Mouse (Mus musculus): Measurements from ENCODE around the gene Hpgd. TPM values are rescaled to one million over a fixed set of nuclear protein-coding genes. Genes with fewer than 3 reads are reported as not detected.

Gene Hpgd
- total and polyA plus RNA-seq, 2 experiments from 2014 or later: 3.7 to 4.9 TPM

DNA sequence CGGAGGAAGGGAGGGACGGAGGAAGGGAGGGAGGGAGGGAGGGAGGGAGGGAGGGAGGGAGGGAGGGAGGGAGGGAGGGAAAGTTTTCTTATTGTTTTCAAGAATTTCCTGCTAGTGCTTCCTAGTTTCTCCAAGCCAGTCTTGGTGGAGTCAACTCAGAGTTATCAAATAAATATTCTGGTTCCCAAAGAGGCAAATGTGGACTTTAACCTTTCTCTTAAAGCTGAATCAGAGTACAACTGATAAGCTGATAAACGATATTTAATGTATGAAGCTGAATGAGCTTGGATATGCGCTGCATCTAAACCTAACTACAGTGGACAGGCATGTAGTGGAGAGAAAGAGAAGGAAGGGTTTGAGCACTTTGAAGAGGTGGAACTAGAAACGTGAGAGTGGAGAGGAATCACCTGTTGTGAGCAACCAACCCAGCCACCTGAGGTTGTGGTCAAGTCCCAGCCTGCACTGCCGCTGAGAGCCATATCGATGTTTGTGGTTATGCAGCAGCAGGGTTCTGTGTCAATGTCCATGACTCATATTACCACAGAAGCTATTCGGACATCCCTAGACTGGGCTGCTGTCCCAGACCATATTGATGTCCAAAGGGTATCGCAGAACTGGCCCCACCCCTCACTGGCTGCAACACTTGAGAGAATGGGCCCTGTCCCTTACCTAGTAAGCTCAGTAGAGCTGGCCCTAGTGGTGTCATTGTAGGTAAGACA, 16.4 kb upstream of the Hpgd start:
- Histone ChIP-seq H3K36me3 (ENCODE audit: insufficient read depth) (no peaks in the 10 kb centered on the region), H3K4me2 (ENCODE audit: low read depth) (no peak overlapping the region), H3K27me3 (ENCODE audit: insufficient read depth, low read length) (no peaks in the 10 kb centered on the region), H3K27ac (ENCODE audit: low read depth, low read length) (no peak overlapping the region), H3K4me1 (ENCODE audit: insufficient read depth) (no peaks in the 10 kb centered on the region), H3K9ac (no peak overlapping the region), H3K4me3 (ENCODE audit: low read depth, low read length) (no peak overlapping the region), H3K9me3 (ENCODE audit: low read length) (no peaks in the 10 kb centered on the region)
- TF ChIP-seq CTCF (IDR thresholded peaks at IDR 0.05; ENCODE audit: low read depth): no peak
- 92% methylated on average over 7 of the region's 9 CpGs for WGBS
- no peak for ATAC-seq
- DNase-seq: no peak

DNA sequence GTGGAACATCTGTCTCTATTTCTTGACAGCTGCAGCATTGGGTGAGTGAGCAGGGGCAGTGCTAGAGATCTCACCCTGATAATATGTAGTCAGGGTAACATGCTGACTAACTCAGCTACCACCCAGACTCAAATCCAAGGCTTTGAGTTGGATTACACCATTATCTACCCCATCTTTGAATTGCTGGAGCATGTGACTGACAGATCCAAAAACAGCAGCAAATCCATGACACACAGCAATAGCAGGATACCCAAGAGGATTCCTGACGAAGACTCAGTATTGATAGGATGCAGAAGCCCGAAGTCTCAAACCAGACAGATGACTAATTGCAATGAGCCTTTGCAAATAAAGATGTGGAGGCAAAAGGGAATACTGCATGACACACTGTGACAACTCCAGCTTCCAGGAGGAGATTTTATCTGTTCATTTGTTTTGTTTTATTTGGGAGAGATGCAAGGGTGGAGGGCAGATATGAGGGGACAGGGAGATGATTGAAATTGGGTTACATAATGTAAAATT, 15.8 kb upstream of the Hpgd start:
- no peak overlapping the region for H3K4me3 ChIP-seq (ENCODE audit: low read depth, low read length)
- no peaks in the 10 kb centered on the region for H3K4me1 ChIP-seq (ENCODE audit: insufficient read depth)
- H3K36me3 ChIP-seq (ENCODE audit: insufficient read depth): no peaks in the 10 kb centered on the region
- H3K27me3 ChIP-seq (ENCODE audit: insufficient read depth, low read length): no peaks in the 10 kb centered on the region
- 80% methylated on average over 2 of the region's 2 CpGs for WGBS
- no peak overlapping the region for H3K27ac ChIP-seq (ENCODE audit: low read depth, low read length)
- ATAC-seq: no peak
- no peak overlapping the region for H3K4me2 ChIP-seq (ENCODE audit: low read depth)
- no peaks in the 10 kb centered on the region for H3K9me3 ChIP-seq (ENCODE audit: low read length)
- no peak for TF ChIP-seq CTCF (IDR thresholded peaks at IDR 0.05; ENCODE audit: low read depth)
- no peak overlapping the region for H3K9ac ChIP-seq
- DNase-seq: no peak

DNA sequence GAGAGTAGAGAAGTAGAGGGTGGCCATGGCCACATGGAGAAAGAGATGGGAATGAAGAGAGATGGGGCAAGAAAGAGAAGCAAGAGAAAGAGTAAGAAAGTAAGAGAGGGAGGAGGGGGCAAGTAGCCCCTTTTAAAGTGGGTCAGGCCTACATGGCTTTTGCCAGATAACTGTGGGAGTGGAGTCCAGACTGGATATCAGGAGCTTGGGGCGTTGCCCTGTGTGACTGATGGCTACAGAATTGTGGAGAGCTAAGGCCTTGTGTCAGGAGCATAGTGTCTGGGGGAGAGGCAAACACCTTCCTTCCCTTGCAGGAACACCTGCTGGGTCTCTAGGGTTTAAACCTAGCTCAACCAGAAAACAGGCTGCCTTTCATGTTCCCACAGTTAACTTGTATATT, 10.4 kb upstream of the Hpgd start:
- 79% methylated on average over 1 of the region's 1 CpGs for WGBS
- DNase-seq (no peak), ATAC-seq (no peak)
- Histone ChIP-seq H3K27me3 (ENCODE audit: insufficient read depth, low read length) (no peaks in the 10 kb centered on the region), H3K4me1 (ENCODE audit: insufficient read depth) (no peaks in the 10 kb centered on the region), H3K4me3 (ENCODE audit: low read depth, low read length) (no peak overlapping the region), H3K9ac (no peak overlapping the region), H3K27ac (ENCODE audit: low read depth, low read length) (no peak overlapping the region), H3K36me3 (ENCODE audit: insufficient read depth) (no peaks in the 10 kb centered on the region), H3K9me3 (ENCODE audit: low read length) (no peaks in the 10 kb centered on the region), H3K4me2 (ENCODE audit: low read depth) (no peak overlapping the region)
- TF ChIP-seq CTCF (IDR thresholded peaks at IDR 0.05; ENCODE audit: low read depth): no peak

DNA sequence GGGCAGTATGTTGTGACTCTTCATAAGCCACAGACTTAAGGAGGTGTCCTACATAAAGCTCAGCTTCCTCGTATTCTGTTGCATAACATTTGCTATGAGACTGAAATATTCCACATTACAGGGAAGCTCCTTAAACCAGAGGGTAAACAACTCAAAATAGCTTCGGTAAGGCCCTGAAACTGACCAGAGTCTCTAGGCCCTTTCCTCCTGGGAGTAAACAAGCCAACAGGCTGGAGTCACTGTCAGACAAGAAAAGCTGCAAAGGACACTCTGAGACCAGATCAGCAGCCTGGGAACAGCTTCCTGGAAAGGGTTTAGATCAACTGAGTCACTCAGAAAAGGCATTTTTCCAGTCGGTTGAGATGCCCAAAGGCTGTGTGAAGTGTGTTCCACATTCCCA, 9.4 kb upstream of the Hpgd start:
- 47% methylated on average over 3 of the region's 3 CpGs for WGBS
- Histone ChIP-seq H3K4me1 (ENCODE audit: insufficient read depth) (no peaks in the 10 kb centered on the region), H3K36me3 (ENCODE audit: insufficient read depth) (no peaks in the 10 kb centered on the region), H3K27ac (ENCODE audit: low read depth, low read length) (no peak overlapping the region), H3K9ac (no peak overlapping the region), H3K27me3 (ENCODE audit: insufficient read depth, low read length) (no peaks in the 10 kb centered on the region), H3K4me3 (ENCODE audit: low read depth, low read length) (no peak overlapping the region), H3K4me2 (ENCODE audit: low read depth) (no peak overlapping the region), H3K9me3 (ENCODE audit: low read length) (no peaks in the 10 kb centered on the region)
- ATAC-seq: no peak
- no peak for TF ChIP-seq CTCF (IDR thresholded peaks at IDR 0.05; ENCODE audit: low read depth)
- DNase-seq: no peak

DNA sequence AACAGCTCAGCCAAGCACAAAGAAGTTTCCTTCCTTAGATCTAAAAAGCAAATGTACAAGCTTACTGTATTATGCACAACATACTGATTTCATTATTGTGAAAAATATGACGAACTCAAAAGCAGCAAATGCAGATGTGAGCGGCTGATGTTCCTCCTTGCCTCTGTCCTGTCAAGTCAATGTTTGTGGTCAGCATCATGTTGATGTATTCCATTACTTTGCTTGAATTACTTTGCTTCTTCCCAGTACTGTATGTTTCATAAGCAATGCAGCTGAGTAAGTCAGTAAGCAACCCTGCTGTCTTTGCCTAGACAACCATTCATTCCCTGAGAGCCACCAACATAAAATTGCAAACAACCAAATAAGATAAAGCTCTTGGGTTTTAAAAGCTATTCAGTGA, 7.7 kb upstream of the Hpgd start:
- ATAC-seq (no peak), DNase-seq (no peak)
- Histone ChIP-seq H3K4me1 (ENCODE audit: insufficient read depth) (no peaks in the 10 kb centered on the region), H3K4me2 (ENCODE audit: low read depth) (no peak overlapping the region), H3K4me3 (ENCODE audit: low read depth, low read length) (no peak overlapping the region), H3K27ac (ENCODE audit: low read depth, low read length) (no peak overlapping the region), H3K9ac (no peak overlapping the region), H3K36me3 (ENCODE audit: insufficient read depth) (no peaks in the 10 kb centered on the region), H3K27me3 (ENCODE audit: insufficient read depth, low read length) (no peaks in the 10 kb centered on the region), H3K9me3 (ENCODE audit: low read length) (no peaks in the 10 kb centered on the region)
- WGBS: 84% methylated on average over 2 of the region's 2 CpGs
- no peak for TF ChIP-seq CTCF (IDR thresholded peaks at IDR 0.05; ENCODE audit: low read depth)

DNA sequence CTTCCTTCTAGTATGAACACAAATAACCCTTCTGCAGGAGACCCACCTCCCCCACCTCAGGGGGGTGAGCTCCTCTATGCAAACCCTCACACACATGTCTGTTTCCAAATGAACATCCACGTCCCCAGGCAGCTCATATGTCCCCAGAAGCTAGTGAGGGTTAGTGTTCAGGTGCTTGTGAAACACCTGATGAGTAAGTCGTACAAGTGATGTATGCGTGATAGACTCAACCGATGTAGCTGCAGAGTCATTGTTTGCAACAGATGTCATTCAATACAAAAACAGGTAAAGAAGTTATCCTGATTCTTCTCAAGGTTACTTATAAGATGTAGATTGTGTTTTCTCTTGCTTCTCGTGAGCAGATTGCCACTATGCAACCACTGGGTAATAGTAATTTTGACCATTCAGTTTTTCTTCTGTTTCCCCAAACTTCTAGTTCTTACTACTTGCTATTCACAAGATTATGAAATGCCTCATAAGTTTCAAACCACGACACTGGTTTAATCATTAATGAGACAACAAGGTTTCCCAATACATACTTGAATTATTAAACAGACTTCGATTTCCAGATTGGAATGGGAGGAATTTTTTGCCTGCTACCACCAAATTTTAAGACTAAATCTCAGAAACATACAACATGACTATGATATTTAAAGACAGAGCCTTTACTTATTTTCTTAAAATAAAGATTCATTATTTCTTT, 6.9 kb upstream of the Hpgd start:
- Histone ChIP-seq H3K27ac (ENCODE audit: low read depth, low read length) (no peak overlapping the region), H3K4me2 (ENCODE audit: low read depth) (no peak overlapping the region), H3K27me3 (ENCODE audit: insufficient read depth, low read length) (no peaks in the 10 kb centered on the region), H3K9me3 (ENCODE audit: low read length) (no peaks in the 10 kb centered on the region), H3K4me1 (ENCODE audit: insufficient read depth) (no peaks in the 10 kb centered on the region), H3K4me3 (ENCODE audit: low read depth, low read length) (no peak overlapping the region), H3K36me3 (ENCODE audit: insufficient read depth) (no peaks in the 10 kb centered on the region), H3K9ac (no peak overlapping the region)
- DNase-seq (no peak), ATAC-seq (no peak)
- no peak for TF ChIP-seq CTCF (IDR thresholded peaks at IDR 0.05; ENCODE audit: low read depth)
- WGBS: 86% methylated on average over 7 of the region's 7 CpGs

DNA sequence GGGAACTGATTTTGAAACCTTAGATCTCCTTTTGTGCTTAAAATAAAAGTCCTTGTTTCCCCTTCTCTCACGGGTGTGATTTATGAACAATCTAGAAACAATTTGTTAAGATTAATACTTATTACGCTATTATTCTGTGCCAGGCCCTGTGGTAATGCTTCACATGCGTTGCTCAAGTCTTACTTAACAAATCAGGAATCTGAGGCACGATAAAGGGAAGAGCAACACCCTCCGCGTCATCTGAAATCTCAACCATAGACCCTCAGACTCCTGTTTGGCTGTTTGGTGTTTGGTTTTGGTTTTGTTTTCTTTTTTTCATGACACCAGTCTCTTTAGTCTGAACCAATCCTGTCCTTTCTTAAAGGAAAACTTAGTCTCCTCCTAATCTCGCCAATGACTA, 2.1 kb upstream of the Hpgd start:
- no peaks in the 10 kb centered on the region for H3K9me3 ChIP-seq (ENCODE audit: low read length)
- no peaks in the 10 kb centered on the region for H3K36me3 ChIP-seq (ENCODE audit: insufficient read depth)
- no peaks in the 10 kb centered on the region; the same call in 1 of the 2 replicates for H3K4me1 ChIP-seq (ENCODE audit: insufficient read depth)
- no peak overlapping the region for H3K9ac ChIP-seq
- DNase-seq: no peak
- TF ChIP-seq CTCF (IDR thresholded peaks at IDR 0.05; ENCODE audit: low read depth): no peak
- 92% methylated on average over 7 of the region's 7 CpGs for WGBS
- no peak overlapping the region for H3K4me3 ChIP-seq (ENCODE audit: low read depth, low read length)
- H3K4me2 ChIP-seq (ENCODE audit: low read depth): no peak overlapping the region
- no peak overlapping the region for H3K27ac ChIP-seq (ENCODE audit: low read depth, low read length)
- H3K27me3 ChIP-seq (ENCODE audit: insufficient read depth, low read length): no peaks in the 10 kb centered on the region
- ATAC-seq: no peak

Measured in forebrain, postnatal 0 days (tissue).